ENCODE assay signal across 9 mouse cellular contexts in the genomic region with DNA sequence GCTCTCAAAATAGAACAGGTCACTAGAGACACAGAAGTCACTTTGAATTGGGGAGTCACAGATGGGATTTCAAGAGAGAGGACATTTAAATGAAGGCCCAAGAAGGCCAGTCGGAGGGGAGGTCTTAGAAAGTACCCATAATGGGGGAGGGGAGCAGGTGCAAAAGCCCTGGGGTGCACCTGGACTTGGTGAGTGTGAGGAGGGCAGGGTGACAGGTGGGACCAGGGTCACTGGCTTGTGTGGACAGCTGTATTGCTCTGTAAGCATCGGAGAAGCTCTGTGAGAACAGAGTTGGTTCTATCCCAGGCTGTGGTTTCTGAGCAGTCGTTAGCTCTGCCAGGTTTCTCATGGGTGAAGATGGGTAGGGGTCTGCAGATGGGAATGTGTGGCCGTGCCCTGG. TPM values are rescaled to one million over a fixed set of nuclear protein-coding genes. Genes with fewer than 3 reads are reported as not detected.
DNase-seq lines count a peak whose midpoint lies in the region; ATAC-seq and TF ChIP-seq lines count a peak whose summit lies in the region.
"Had no signal": no experiment of that assay in that cellular context is flagged by ENCODE, and none has a peak within 500 bp of the region (broad histone marks: within the 10 kb centered on the region; RNA-seq: fewer than 3 reads in every experiment).

No protein-coding gene starts in this region.

- H3K4me3 ChIP-seq in heart, embryonic 13.5 days = no peak overlapping the region
- peak overlapping the region; percentile 48; the same call in 1 of the 2 replicates for H3K4me3 ChIP-seq in G1E (ENCODE audit: low read depth, low read length)
- no peak overlapping the region for H3K4me3 ChIP-seq in hindbrain, embryonic 10.5 days
- H3K4me3 ChIP-seq in midbrain, embryonic 11.5 days (ENCODE audit: low read depth, low read length) = no peak overlapping the region
- H3K4me3 ChIP-seq: embryonic facial prominence, embryonic 12.5 days had no signal

- no peak overlapping the region for H3K4me2 ChIP-seq in heart, embryonic 13.5 days
- H3K4me2 ChIP-seq in midbrain, embryonic 11.5 days = no peak overlapping the region
- H3K4me2 ChIP-seq: embryonic facial prominence, embryonic 12.5 days had no signal

- no peak for ATAC-seq in heart, embryonic 13.5 days (ENCODE audit: extremely low read depth, insufficient number of reproducible peaks, low FRiP score, low TSS enrichment)
- no peak for ATAC-seq in G1E (ENCODE audit: extremely low read depth, insufficient number of reproducible peaks, low FRiP score, poor library complexity, severe bottlenecking)
- ATAC-seq in midbrain, embryonic 11.5 days (ENCODE audit: low FRiP score) = no peak

- H3K9ac ChIP-seq in heart, embryonic 13.5 days = no peak overlapping the region
- H3K9ac ChIP-seq in midbrain, embryonic 11.5 days (ENCODE audit: low read length) = no peak overlapping the region
- H3K9ac ChIP-seq: embryonic facial prominence, embryonic 12.5 days had no signal

- WGBS in heart, embryonic 13.5 days = 82% methylated on average over 4 of the region's 4 CpGs
- 86% methylated on average over 4 of the region's 4 CpGs for WGBS in hindbrain, embryonic 10.5 days
- 88% methylated on average over 4 of the region's 4 CpGs for WGBS in midbrain, embryonic 11.5 days

- no peak for TF ChIP-seq CTCF in G1E (IDR thresholded peaks at IDR 0.05; ENCODE audit: low read depth, low read length)

- H3K36me3 ChIP-seq in heart, embryonic 13.5 days = no peaks in the 10 kb centered on the region
- peaks cover 100% of the 10 kb centered on the region for H3K36me3 ChIP-seq in G1E (replicated peaks)
- no peaks in the 10 kb centered on the region for H3K36me3 ChIP-seq in hindbrain, embryonic 10.5 days
- H3K36me3 ChIP-seq in midbrain, embryonic 11.5 days (ENCODE audit: control insufficient read depth, insufficient read depth, low read length) = no peaks in the 10 kb centered on the region
- H3K36me3 ChIP-seq: embryonic facial prominence, embryonic 12.5 days had no signal

- no peaks in the 10 kb centered on the region for H3K9me3 ChIP-seq in heart, embryonic 13.5 days
- no peaks in the 10 kb centered on the region for H3K9me3 ChIP-seq in G1E (replicated peaks)
- H3K9me3 ChIP-seq in hindbrain, embryonic 10.5 days = no peaks in the 10 kb centered on the region
- no peaks in the 10 kb centered on the region for H3K9me3 ChIP-seq in midbrain, embryonic 11.5 days (ENCODE audit: control insufficient read depth, low read length)
- H3K9me3 ChIP-seq: embryonic facial prominence, embryonic 12.5 days had no signal

- peaks cover 16% of the 10 kb centered on the region; the same call in 1 of the 2 replicates for H3K27me3 ChIP-seq in heart, embryonic 13.5 days (replicated peaks)
- H3K27me3 ChIP-seq in G1E (ENCODE audit: insufficient read depth, low read length) = no peaks in the 10 kb centered on the region
- H3K27me3 ChIP-seq in hindbrain, embryonic 10.5 days (ENCODE audit: insufficient read depth, poor library complexity, severe bottlenecking) = no peaks in the 10 kb centered on the region; the same call in 1 of the 2 replicates
- H3K27me3 ChIP-seq in midbrain, embryonic 11.5 days (ENCODE audit: control insufficient read depth, insufficient read depth, low read length) = no peaks in the 10 kb centered on the region

- H3K4me1 ChIP-seq in heart, embryonic 13.5 days = peaks cover 50% of the 10 kb centered on the region
- H3K4me1 ChIP-seq in G1E (ENCODE audit: insufficient read depth, low read depth, low read length) = peaks cover 100% of the 10 kb centered on the region
- H3K4me1 ChIP-seq in hindbrain, embryonic 10.5 days (replicated peaks) = peaks cover 78% of the 10 kb centered on the region
- peaks cover 26% of the 10 kb centered on the region for H3K4me1 ChIP-seq in midbrain, embryonic 11.5 days (ENCODE audit: control insufficient read depth, insufficient read depth, low read length)

- DNase-seq in heart, adult 9 months (ENCODE audit: low spot score in 2 of 2) = no peak
- DNase-seq in G1E (ENCODE audit: low spot score) (no peak), adipocyte (ENCODE audit: low spot score) (no peak)
- no peak for DNase-seq in hindbrain, embryonic 10.5 days (ENCODE audit: low spot score)
- no peak for DNase-seq in midbrain, embryonic 11.5 days (ENCODE audit: low spot score, missing footprints)
- no peak for DNase-seq in urinary bladder, postnatal 36 days (ENCODE audit: low spot score in 2 of 2)
- no peak for DNase-seq in layer of hippocampus, postnatal 14 days (ENCODE audit: low spot score in 2 of 2)

- peak overlapping the region; percentile 28; the same call in 1 of the 2 replicates for H3K27ac ChIP-seq in heart, embryonic 13.5 days (replicated peaks)
- H3K27ac ChIP-seq in hindbrain, embryonic 10.5 days = peak overlapping the region; percentile 98
- H3K27ac ChIP-seq in midbrain, embryonic 11.5 days (ENCODE audit: low read depth, low read length) = peak overlapping the region; percentile 49

RNA-seq across cellular contexts. Expression of a gene that starts 17.5 kb away (rescaled TPM):
- 4.4 and 4.7 TPM in 2 replicates for polyA plus RNA-seq in heart, embryonic 13.5 days (2015; fragmentation: Nextera tagmentation; extraction: Ambion mirVana)
- 339 and 345 TPM in 2 replicates for total RNA-seq in G1E (2014; fragmentation: Nextera tagmentation)
- 54.0 and 57.7 TPM in 2 replicates for total RNA-seq in G1E (2017)
- polyA plus RNA-seq in G1E (2012) = 211 and 229 TPM in 2 replicates
- 101 and 186 TPM in 2 replicates for polyA plus RNA-seq in hindbrain, embryonic 10.5 days (2016; fragmentation: Nextera tagmentation; extraction: Ambion mirVana)
- polyA plus RNA-seq in midbrain, embryonic 11.5 days (2014; fragmentation: Nextera tagmentation; extraction: Ambion mirVana) = 153 and 157 TPM in 2 replicates
- 100 to 1,000 TPM; 113 to 146 TPM for total RNA-seq in layer of hippocampus, postnatal 14 days (2021)

RNA-seq across cellular contexts. Expression of a gene that starts 25.5 kb away (rescaled TPM):
- polyA plus RNA-seq in heart, embryonic 13.5 days (2015; fragmentation: Nextera tagmentation; extraction: Ambion mirVana) = 3.0 and 3.1 TPM in 2 replicates
- total RNA-seq in G1E (2014; fragmentation: Nextera tagmentation) (not detected in 2 replicates), G1E (2017) (0.17 and 0.49 TPM in 2 replicates)
- polyA plus RNA-seq in G1E (2012) = 0.10 and 0.12 TPM in 2 replicates
- 3.2 and 3.5 TPM in 2 replicates for polyA plus RNA-seq in hindbrain, embryonic 10.5 days (2016; fragmentation: Nextera tagmentation; extraction: Ambion mirVana)
- 2.6 and 2.8 TPM in 2 replicates for polyA plus RNA-seq in midbrain, embryonic 11.5 days (2014; fragmentation: Nextera tagmentation; extraction: Ambion mirVana)
- under 1 TPM in 1 of 2 experiments, not detected in 1; 0.48 TPM for total RNA-seq in layer of hippocampus, postnatal 14 days (2021)

Comparison
In these comparisons a context has a peak if more than half of its experiments do, and no peak if none do; other contexts are left out.
1. H3K27ac ChIP-seq: peak in every context shown above with its lines; median percentile 98 in hindbrain, embryonic 10.5 days; 49 in midbrain, embryonic 11.5 days; 28 in heart, embryonic 13.5 days.
2. RNA of a gene that starts 17.5 kb away (polyA plus RNA-seq): 211 to 229 TPM in G1E, 101 to 186 TPM in hindbrain, embryonic 10.5 days and 153 to 157 TPM in midbrain, embryonic 11.5 days; 4.4 to 4.7 TPM in heart, embryonic 13.5 days; every median in the first group is over 10 times any median in the second.